Mouse (Mus musculus): ENCODE data around the gene Spsb4. TPM values are rescaled to one million over a fixed set of nuclear protein-coding genes. Genes with fewer than 3 reads are reported as not detected.

Gene Spsb4
- polyA plus RNA-seq, 2 experiments, result 19.9 to 28.4 TPM

- TF ChIP-seq POLR2A (IDR thresholded peaks at IDR 0.05; ENCODE audit: borderline replicate concordance, extremely low read depth, insufficient read depth, insufficient read length), result no peak
- H3K27ac ChIP-seq (replicated peaks; ENCODE audit: low read depth, low read length), result no peak overlapping the region
- H3K4me1 ChIP-seq (ENCODE audit: control insufficient read depth, insufficient read depth, low read length), result peaks cover 15% of the 10 kb centered on the region
- no peaks in the 10 kb centered on the region for H3K27me3 ChIP-seq (ENCODE audit: control insufficient read depth, insufficient read depth, low read length)
- H3K36me3 ChIP-seq (ENCODE audit: control insufficient read depth, insufficient read depth, low read length), result no peaks in the 10 kb centered on the region
- H3K4me3 ChIP-seq (replicated peaks; ENCODE audit: low read length), result no peak overlapping the region
- no peak overlapping the region for H3K9ac ChIP-seq (ENCODE audit: low read depth, low read length, severe bottlenecking)
- WGBS, result 24% methylated on average over 7 of the region's 7 CpGs
- DNase-seq (ENCODE audit: low spot score) (no peak), ATAC-seq (ENCODE audit: low FRiP score, low read depth) (no peak)
- H3K4me2 ChIP-seq (replicated peaks; ENCODE audit: low read depth, low read length, severe bottlenecking), result no peak overlapping the region
- H3K9me3 ChIP-seq (ENCODE audit: control insufficient read depth, low read length), result no peaks in the 10 kb centered on the region
Measured at GRCm38 (mm10) chr9:97002025-97002424, 16.6 kb downstream of the Spsb4 start.

GRCm38 (mm10) chr9:97001458-97001857 lies 17.2 kb downstream of the Spsb4 start:
- ATAC-seq (ENCODE audit: low FRiP score, low read depth) (no peak), DNase-seq (ENCODE audit: low spot score) (no peak)
- Histone ChIP-seq H3K27ac (replicated peaks; ENCODE audit: low read depth, low read length) (no peak overlapping the region), H3K9ac (ENCODE audit: low read depth, low read length, severe bottlenecking) (no peak overlapping the region), H3K9me3 (ENCODE audit: control insufficient read depth, low read length) (no peaks in the 10 kb centered on the region), H3K4me1 (ENCODE audit: control insufficient read depth, insufficient read depth, low read length) (peaks cover 15% of the 10 kb centered on the region), H3K27me3 (ENCODE audit: control insufficient read depth, insufficient read depth, low read length) (no peaks in the 10 kb centered on the region), H3K4me2 (replicated peaks; ENCODE audit: low read depth, low read length, severe bottlenecking) (no peak overlapping the region), H3K4me3 (replicated peaks; ENCODE audit: low read length) (no peak overlapping the region), H3K36me3 (ENCODE audit: control insufficient read depth, insufficient read depth, low read length) (no peaks in the 10 kb centered on the region)
- 73% methylated on average over 10 of the region's 10 CpGs for WGBS
- TF ChIP-seq POLR2A (IDR thresholded peaks at IDR 0.05; ENCODE audit: borderline replicate concordance, extremely low read depth, insufficient read depth, insufficient read length), result no peak

DNA sequence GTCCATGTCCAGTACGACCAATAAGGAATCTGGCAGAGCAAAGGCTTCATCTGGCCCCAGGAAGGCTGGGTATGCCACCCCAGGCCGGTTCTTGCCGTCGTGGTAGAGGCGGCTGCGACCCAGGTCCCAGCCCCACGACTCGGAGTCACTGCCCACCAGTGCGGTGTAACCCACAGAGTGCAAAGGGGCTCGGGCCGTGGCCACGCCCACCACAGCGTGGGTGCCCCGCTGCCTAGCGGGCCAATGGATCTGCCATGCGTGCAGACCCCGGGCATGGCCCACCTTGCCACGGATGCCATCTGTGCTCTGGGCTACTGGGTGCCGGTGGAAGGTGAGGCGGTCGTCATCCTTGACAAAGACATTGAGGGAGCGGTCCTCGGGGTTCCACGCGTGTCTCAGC lies 22.9 kb downstream of the Spsb4 start:
- WGBS, result 96% methylated on average over 25 of the region's 25 CpGs
- no peak overlapping the region for H3K27ac ChIP-seq (replicated peaks; ENCODE audit: low read depth, low read length)
- peaks cover 9% of the 10 kb centered on the region; the same call in 1 of the 2 replicates for H3K36me3 ChIP-seq (ENCODE audit: control insufficient read depth, insufficient read depth, low read length)
- H3K4me3 ChIP-seq (replicated peaks; ENCODE audit: low read length), result no peak overlapping the region
- no peak overlapping the region for H3K4me2 ChIP-seq (replicated peaks; ENCODE audit: low read depth, low read length, severe bottlenecking)
- peaks cover 10% of the 10 kb centered on the region; the same call in 1 of the 2 replicates for H3K4me1 ChIP-seq (ENCODE audit: control insufficient read depth, insufficient read depth, low read length)
- no peaks in the 10 kb centered on the region for H3K27me3 ChIP-seq (ENCODE audit: control insufficient read depth, insufficient read depth, low read length)
- ATAC-seq (ENCODE audit: low FRiP score, low read depth) (no peak), DNase-seq (ENCODE audit: low spot score) (no peak)
- no peaks in the 10 kb centered on the region for H3K9me3 ChIP-seq (ENCODE audit: control insufficient read depth, low read length)
- no peak overlapping the region for H3K9ac ChIP-seq (ENCODE audit: low read depth, low read length, severe bottlenecking)
- TF ChIP-seq POLR2A (IDR thresholded peaks at IDR 0.05; ENCODE audit: borderline replicate concordance, extremely low read depth, insufficient read depth, insufficient read length), result no peak

DNA sequence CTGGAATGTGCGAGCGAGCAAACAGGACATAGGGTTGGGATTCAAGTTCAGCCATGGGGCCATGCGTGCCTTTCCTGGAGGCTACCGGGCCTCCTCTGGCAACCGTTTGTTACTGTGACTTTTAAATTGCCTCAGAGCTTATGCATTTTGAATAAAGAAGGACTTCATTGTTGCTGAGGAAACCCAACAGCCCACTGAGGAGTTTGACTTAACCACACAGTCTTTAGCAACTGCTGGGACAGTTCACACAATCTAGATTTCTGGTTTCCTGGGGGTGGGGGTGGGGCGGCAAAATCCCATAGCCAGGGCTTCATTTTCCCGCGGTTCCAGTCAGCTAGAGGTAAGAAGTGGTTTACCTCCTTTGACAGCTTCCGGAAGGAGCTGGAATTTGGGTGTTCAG lies 23.9 kb downstream of the Spsb4 start:
- Histone ChIP-seq H3K27ac (replicated peaks; ENCODE audit: low read depth, low read length) (no peak overlapping the region), H3K27me3 (ENCODE audit: control insufficient read depth, insufficient read depth, low read length) (no peaks in the 10 kb centered on the region), H3K9ac (ENCODE audit: low read depth, low read length, severe bottlenecking) (no peak overlapping the region), H3K4me3 (replicated peaks; ENCODE audit: low read length) (no peak overlapping the region), H3K4me1 (ENCODE audit: control insufficient read depth, insufficient read depth, low read length) (peaks cover 17% of the 10 kb centered on the region), H3K4me2 (replicated peaks; ENCODE audit: low read depth, low read length, severe bottlenecking) (no peak overlapping the region), H3K9me3 (ENCODE audit: control insufficient read depth, low read length) (no peaks in the 10 kb centered on the region), H3K36me3 (ENCODE audit: control insufficient read depth, insufficient read depth, low read length) (peaks cover 9% of the 10 kb centered on the region; the same call in 1 of the 2 replicates)
- no peak for DNase-seq (ENCODE audit: low spot score)
- TF ChIP-seq POLR2A (IDR thresholded peaks at IDR 0.05; ENCODE audit: borderline replicate concordance, extremely low read depth, insufficient read depth, insufficient read length), result no peak
- 85% methylated on average over 9 of the region's 9 CpGs for WGBS
- ATAC-seq (ENCODE audit: low FRiP score, low read depth), result no peak

- DNase-seq (ENCODE audit: low spot score) (no peak), ATAC-seq (ENCODE audit: low FRiP score, low read depth) (no peak)
- no peak for TF ChIP-seq POLR2A (IDR thresholded peaks at IDR 0.05; ENCODE audit: borderline replicate concordance, extremely low read depth, insufficient read depth, insufficient read length)
- Histone ChIP-seq H3K27me3 (ENCODE audit: control insufficient read depth, insufficient read depth, low read length) (no peaks in the 10 kb centered on the region), H3K4me2 (replicated peaks; ENCODE audit: low read depth, low read length, severe bottlenecking) (no peak overlapping the region), H3K9ac (ENCODE audit: low read depth, low read length, severe bottlenecking) (no peak overlapping the region), H3K4me3 (replicated peaks; ENCODE audit: low read length) (no peak overlapping the region), H3K4me1 (ENCODE audit: control insufficient read depth, insufficient read depth, low read length) (peaks cover 31% of the 10 kb centered on the region), H3K36me3 (ENCODE audit: control insufficient read depth, insufficient read depth, low read length) (peaks cover 7% of the 10 kb centered on the region; the same call in 1 of the 2 replicates), H3K9me3 (ENCODE audit: control insufficient read depth, low read length) (no peaks in the 10 kb centered on the region), H3K27ac (replicated peaks; ENCODE audit: low read depth, low read length) (no peak overlapping the region)
- 65% methylated on average over 14 of the region's 14 CpGs for WGBS
Measured at GRCm38 (mm10) chr9:96991118-96991517, 27.5 kb downstream of the Spsb4 start.

Measured in limb, embryonic 14.5 days (tissue).